7 mouse cellular contexts compared by ENCODE assay signal in the genomic region with DNA sequence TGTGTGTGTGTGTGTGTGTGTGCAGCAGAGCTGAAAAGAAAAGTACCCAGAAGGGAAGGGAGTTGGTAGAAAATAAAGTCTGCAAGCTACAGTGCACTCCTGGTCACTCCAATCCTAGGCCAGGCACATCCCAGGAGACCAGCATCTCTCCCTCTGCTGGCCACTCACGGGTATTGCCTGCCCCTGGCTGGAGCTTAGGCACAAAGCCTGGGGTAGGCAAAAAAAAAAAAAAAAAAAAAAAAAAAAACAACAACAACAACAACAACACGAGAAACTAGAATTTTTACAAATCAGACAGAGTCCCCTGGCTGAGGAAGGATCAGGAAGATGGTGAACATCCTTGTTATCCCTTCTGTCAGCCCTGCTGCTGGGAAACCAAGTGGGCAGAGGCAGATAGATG. TPM values are rescaled to one million over a fixed set of nuclear protein-coding genes. Genes with fewer than 3 reads are reported as not detected.
DNase-seq lines count a peak whose midpoint lies in the region; ATAC-seq and TF ChIP-seq lines count a peak whose summit lies in the region.

No protein-coding gene starts in this region.

- ATAC-seq in liver, postnatal 0 days = peak; percentile 47; the same call in 1 of the 2 replicates
- peak; percentile 59; the same call in 1 of the 2 replicates for ATAC-seq in stomach, postnatal 0 days (ENCODE audit: low FRiP score, low TSS enrichment)

- DNase-seq in layer of hippocampus, adult 2 months (ENCODE audit: low spot score in 2 of 2) = peak; percentile 21 to 40
- no peak for DNase-seq in layer of hippocampus, adult 9-11 months
- peak; percentile 49 for DNase-seq in ES-CJ7 (ENCODE audit: low read depth, low spot score)
- DNase-seq in adrenal gland, postnatal 25 days = peak; percentile 54
- peak; percentile 40 for DNase-seq in induced T-regulatory cell, adult 2 months (ENCODE audit: low read depth)
- DNase-seq in liver, postnatal 0 days = peak; percentile 68
- peak; percentile 77 for DNase-seq in stomach, postnatal 0 days (ENCODE audit: low spot score)

- TF ChIP-seq CTCF in layer of hippocampus, adult 2 months (conservative IDR thresholded peaks at IDR 0.05) = peak; percentile 77
- TF ChIP-seq CTCF in liver, postnatal 0 days (IDR thresholded peaks at IDR 0.05; ENCODE audit: low read depth) = peak; percentile 77
- peak; percentile 81 for TF ChIP-seq CTCF in stomach, postnatal 0 days (IDR thresholded peaks at IDR 0.05; ENCODE audit: low read depth)

- H3K9me3 ChIP-seq in liver, postnatal 0 days (ENCODE audit: low read length) = no peaks in the 10 kb centered on the region
- H3K9me3 ChIP-seq in stomach, postnatal 0 days (ENCODE audit: control insufficient read depth, low read length) = no peaks in the 10 kb centered on the region

- TF ChIP-seq EP300 in liver, postnatal 0 days (IDR thresholded peaks at IDR 0.05; ENCODE audit: low read depth) = no peak
- no peak for TF ChIP-seq EP300 in stomach, postnatal 0 days (optimal IDR thresholded peaks at IDR 0.05)

- H3K36me3 ChIP-seq in liver, postnatal 0 days (replicated peaks; ENCODE audit: insufficient read depth, low read length) = no peaks in the 10 kb centered on the region; the same call in none of the 2 replicates
- no peaks in the 10 kb centered on the region for H3K36me3 ChIP-seq in stomach, postnatal 0 days (ENCODE audit: control insufficient read depth, insufficient read depth, low read length)

- no peak overlapping the region for H3K4me2 ChIP-seq in liver, postnatal 0 days (ENCODE audit: low read depth, low read length)
- H3K4me2 ChIP-seq in stomach, postnatal 0 days (replicated peaks; ENCODE audit: low read depth) = no peak overlapping the region

- no peak overlapping the region for H3K4me3 ChIP-seq in layer of hippocampus, adult 2 months
- H3K4me3 ChIP-seq in liver, postnatal 0 days (ENCODE audit: low read depth, low read length) = no peak overlapping the region
- H3K4me3 ChIP-seq in stomach, postnatal 0 days (ENCODE audit: low read depth, low read length) = no peak overlapping the region

- 4% methylated on average over 2 of the region's 2 CpGs for WGBS in liver, postnatal 0 days (ENCODE audit: insufficient replicate concordance)
- WGBS in stomach, postnatal 0 days = 17% methylated on average over 2 of the region's 2 CpGs

- H3K9ac ChIP-seq in liver, postnatal 0 days (replicated peaks) = no peak overlapping the region
- H3K9ac ChIP-seq in stomach, postnatal 0 days (ENCODE audit: low read length) = no peak overlapping the region

- no peaks in the 10 kb centered on the region for H3K27me3 ChIP-seq in liver, postnatal 0 days (ENCODE audit: insufficient read depth, low read length)
- H3K27me3 ChIP-seq in stomach, postnatal 0 days (ENCODE audit: control insufficient read depth, insufficient read depth, low read length) = no peaks in the 10 kb centered on the region

- H3K27ac ChIP-seq in layer of hippocampus, adult 2 months = no peak overlapping the region
- H3K27ac ChIP-seq in liver, postnatal 0 days (ENCODE audit: low read depth) = peak overlapping the region; percentile 55
- H3K27ac ChIP-seq in stomach, postnatal 0 days (replicated peaks) = no peak overlapping the region

- H3K4me1 ChIP-seq in liver, postnatal 0 days (ENCODE audit: insufficient read depth) = peaks cover 23% of the 10 kb centered on the region
- H3K4me1 ChIP-seq in stomach, postnatal 0 days (replicated peaks; ENCODE audit: control insufficient read depth, insufficient read depth) = no peaks in the 10 kb centered on the region

RNA-seq across cellular contexts. Expression of a gene that starts 9.0 kb away (rescaled TPM):
- not detected for total RNA-seq in layer of hippocampus, adult 2 months (2021)
- 0.79 and 2.3 TPM in 2 replicates for total RNA-seq in adrenal gland, postnatal 25 days (2021)
- 3.9 and 4.0 TPM in 2 replicates for polyA plus RNA-seq in liver, postnatal 0 days (2015; fragmentation: Nextera tagmentation; extraction: Ambion mirVana)
- 8.7 and 9.4 TPM in 2 replicates for polyA plus RNA-seq in stomach, postnatal 0 days (2015; fragmentation: Nextera tagmentation; extraction: Ambion mirVana)

RNA-seq across cellular contexts. Expression of a gene that starts 37.8 kb away (rescaled TPM):
- 10 to 100 TPM; 96.6 to 98.6 TPM for total RNA-seq in layer of hippocampus, adult 2 months (2021)
- 6.7 and 8.8 TPM in 2 replicates for total RNA-seq in adrenal gland, postnatal 25 days (2021)
- polyA plus RNA-seq in liver, postnatal 0 days (2015; fragmentation: Nextera tagmentation; extraction: Ambion mirVana) = 0.06 TPM in 2 replicates
- 8.7 and 9.1 TPM in 2 replicates for polyA plus RNA-seq in stomach, postnatal 0 days (2015; fragmentation: Nextera tagmentation; extraction: Ambion mirVana)

RNA-seq across cellular contexts. Expression of a gene that starts 46.9 kb away (rescaled TPM):
- 100 to 1,000 TPM; 111 TPM for total RNA-seq in layer of hippocampus, adult 2 months (2021)
- 635 and 725 TPM in 2 replicates for total RNA-seq in adrenal gland, postnatal 25 days (2021)
- polyA plus RNA-seq in liver, postnatal 0 days (2015; fragmentation: Nextera tagmentation; extraction: Ambion mirVana) = 226 and 249 TPM in 2 replicates
- polyA plus RNA-seq in stomach, postnatal 0 days (2015; fragmentation: Nextera tagmentation; extraction: Ambion mirVana) = 307 and 320 TPM in 2 replicates
